Mouse (Mus musculus) gastrocnemius, postnatal 4 days (tissue): Measurements from ENCODE around the gene Zfhx3. TPM values are rescaled to one million over a fixed set of nuclear protein-coding genes. Genes with fewer than 3 reads are reported as not detected.

Experiments used
- DNase-seq, 2 experiments: peaks; one replicate each; pipeline ENCODE4 v3.0.0; 2021 to 2022; ENCODE audit warnings: low spot score in 2 of 2, mixed read lengths in 2 of 2
- total RNA-seq, 2 experiments: library from RNA; stranded (reverse); gene quantifications; 2 replicates each; pipeline ENCODE4 v1.2.3; 2021

Gene Zfhx3
- total RNA-seq, 2 experiments from 2014 or later: 15.9 to 16.0 TPM

DNA sequence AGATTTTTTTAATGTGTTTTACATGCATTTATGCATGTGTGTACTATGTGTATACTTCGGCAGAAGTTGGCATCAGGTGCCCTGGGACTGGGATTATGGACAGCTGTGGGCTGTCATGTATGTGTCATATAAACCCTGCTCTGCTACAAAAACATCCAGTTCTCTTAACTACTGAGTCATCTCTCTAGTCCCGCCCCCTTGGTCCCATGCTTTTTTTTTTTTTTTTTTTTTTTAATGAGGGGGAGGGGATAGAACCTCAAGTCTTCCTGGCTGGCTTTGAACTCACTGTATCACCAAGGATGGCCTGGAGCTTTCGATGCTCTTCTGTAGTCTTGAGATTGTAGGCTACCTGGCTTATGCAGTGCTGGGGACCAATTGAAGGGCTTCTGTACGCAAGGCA is 827.9 kb downstream of the Zfhx3 start:
- DNase-seq: no peak

GRCm38 (mm10) chr8:108773436-108773835 is 831.0 kb downstream of the Zfhx3 start:
- no peak for DNase-seq

DNA sequence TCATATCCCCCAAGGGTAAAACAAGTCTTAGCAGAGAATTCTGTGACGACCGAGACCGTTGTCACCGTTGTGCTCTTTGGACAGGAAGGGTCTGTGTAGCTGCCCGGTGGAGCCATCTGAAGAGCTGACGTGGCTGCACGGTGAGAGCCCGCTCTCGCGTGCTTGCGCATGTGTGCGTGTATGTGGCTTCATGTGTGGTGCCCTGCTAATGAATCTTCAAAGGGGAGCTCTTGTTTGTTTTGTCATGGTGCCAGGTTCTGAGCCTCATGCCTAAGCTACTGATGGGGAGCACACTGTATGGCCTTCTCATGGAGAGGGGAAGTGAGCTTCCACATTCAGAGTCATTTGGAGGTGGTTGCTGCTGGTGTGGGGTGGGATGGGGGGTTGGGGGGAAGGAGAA is 835.6 kb downstream of the Zfhx3 start:
- no peak for DNase-seq

DNA sequence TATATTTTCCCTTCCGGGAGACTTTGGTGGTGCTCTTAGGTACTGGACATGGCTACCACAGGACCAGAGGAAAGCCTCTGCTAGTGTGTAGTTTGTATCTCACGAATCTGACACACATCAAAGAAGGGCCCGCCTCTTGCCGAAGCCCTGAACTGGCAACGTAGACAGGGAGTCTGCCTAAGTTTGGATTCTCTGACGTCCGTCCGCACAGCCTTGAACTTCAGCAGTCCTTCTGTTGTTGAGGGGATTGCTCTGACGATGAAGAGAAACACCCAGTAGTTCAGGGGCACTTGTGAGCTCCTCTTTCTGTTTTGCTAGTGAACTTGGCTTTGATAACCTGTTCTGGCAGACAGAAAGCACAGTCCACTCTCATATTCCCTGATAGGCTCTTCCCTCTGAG is 836.1 kb downstream of the Zfhx3 start:
- DNase-seq: no peak

DNA sequence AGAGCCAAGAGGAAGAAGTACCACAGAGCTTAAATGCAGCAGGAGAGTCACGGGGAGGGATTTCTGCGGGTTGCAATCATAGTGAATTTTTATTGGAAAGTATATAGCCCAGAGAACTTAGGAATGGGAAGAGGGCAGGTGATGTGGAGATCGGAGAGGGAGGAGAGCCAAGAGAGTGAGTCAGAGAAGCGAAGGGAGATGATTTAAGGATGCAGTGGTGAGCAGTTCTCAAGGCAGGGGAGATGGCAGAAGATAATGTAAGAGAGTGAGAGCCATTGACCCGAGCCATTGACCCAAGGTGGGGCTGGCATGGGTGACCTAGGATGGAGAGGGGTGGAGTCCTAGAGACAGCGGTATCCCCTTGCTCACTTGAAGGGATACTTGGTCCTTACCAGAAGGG is 838.3 kb downstream of the Zfhx3 start:
- no peak for DNase-seq

GRCm38 (mm10) chr8:108781192-108781591 is 838.7 kb downstream of the Zfhx3 start:
- DNase-seq: no peak

GRCm38 (mm10) chr8:108783155-108783554 is 840.7 kb downstream of the Zfhx3 start:
- DNase-seq: no peak

DNA sequence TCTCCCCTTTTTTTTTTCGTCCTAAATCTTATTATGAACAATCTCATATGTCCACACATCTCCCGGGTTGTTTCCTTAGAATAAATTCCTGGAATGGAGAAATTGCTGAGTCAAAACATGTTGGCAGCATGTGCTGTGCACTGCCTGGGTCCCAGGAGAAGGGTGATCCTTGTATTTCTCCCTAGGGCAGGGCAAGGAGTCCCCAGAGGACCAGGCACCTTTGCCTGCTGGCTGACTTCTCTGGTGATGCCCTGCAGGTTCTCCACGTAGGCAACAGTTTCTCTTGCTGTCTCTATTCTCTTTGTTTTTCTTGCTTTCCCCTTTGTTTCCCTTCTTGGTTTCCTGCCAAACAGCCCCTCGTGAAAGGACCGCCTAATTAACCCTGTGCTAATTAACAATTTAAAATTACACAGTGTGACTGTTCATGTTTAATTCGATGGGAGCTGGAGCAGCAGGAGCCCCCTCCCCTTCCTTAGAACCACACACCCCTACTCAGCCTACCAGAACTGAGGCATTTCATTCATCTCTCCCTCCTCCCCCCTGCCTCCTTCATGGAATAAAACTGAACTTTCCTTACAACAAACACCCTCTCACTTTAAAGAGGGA is 845.8 kb downstream of the Zfhx3 start:
- no peak for DNase-seq

GRCm38 (mm10) chr8:108788762-108789157 is 846.3 kb downstream of the Zfhx3 start:
- DNase-seq: no peak

- peak in 1 of 2 experiments; percentile 75 for DNase-seq
Observed at GRCm38 (mm10) chr8:108790559-108791293, 848.3 kb downstream of the Zfhx3 start.

GRCm38 (mm10) chr8:108796076-108796475 is 853.6 kb downstream of the Zfhx3 start:
- no peak for DNase-seq

GRCm38 (mm10) chr8:108796882-108797281 is 854.4 kb downstream of the Zfhx3 start:
- no peak for DNase-seq

GRCm38 (mm10) chr8:108798012-108798411 is 855.6 kb downstream of the Zfhx3 start:
- DNase-seq: peak; percentile 83 to 92

DNA sequence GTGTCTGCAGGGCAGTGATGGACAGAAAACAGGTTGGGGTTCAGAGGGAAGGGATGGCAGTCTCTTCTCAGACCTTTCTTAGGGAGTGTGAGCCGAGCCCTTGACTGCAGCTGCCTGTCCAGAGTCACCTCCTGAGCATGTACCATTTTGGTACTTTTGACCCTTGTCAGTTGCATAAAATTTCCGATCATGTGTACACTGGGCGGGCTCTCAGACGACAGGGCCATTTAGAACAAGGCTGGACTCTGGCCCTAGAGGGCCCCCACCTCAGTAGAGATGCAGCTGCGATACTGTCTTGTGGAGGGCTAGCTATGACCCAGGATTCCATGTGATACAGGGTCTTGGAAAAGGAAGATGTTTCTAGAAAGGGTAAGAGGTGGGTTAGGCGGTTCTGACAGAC is 856.8 kb downstream of the Zfhx3 start:
- DNase-seq: no peak

DNA sequence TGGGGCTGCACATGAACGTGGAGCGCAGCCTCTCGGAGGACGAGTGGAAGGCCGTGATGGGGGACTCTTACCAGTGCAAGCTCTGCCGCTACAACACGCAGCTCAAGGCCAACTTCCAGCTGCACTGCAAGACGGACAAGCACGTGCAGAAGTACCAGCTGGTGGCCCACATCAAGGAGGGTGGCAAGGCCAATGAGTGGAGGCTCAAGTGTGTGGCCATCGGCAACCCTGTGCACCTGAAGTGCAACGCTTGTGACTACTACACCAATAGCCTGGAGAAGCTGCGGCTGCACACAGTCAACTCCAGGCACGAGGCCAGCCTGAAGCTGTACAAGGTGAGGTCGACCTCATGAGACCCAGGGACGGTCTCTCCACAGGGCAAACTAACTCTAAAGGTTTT is 857.9 kb downstream of the Zfhx3 start:
- DNase-seq: no peak

GRCm38 (mm10) chr8:108803017-108803416 is 860.6 kb downstream of the Zfhx3 start:
- no peak for DNase-seq

DNA sequence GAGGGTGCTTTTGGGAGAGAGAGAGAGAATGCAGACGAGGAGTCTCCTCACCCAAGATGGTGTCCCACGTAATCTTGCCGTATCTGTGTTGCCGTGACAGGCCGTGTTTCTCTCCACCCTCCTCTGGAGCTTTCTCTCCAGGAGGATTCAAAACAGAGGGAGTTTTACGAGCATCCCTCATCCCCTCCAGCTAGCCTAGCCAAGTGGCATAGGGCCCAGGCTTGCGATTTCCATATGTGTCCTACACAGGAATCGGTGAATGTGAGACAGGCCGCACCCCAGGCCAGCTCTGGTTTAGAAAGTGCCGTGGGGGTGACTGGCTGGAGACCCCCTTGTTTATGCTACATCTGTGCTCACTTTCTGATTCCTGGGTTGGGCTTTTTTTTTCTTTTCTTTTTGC is 869.2 kb downstream of the Zfhx3 start:
- peak; percentile 53 to 76 for DNase-seq

- DNase-seq: no peak
Observed at GRCm38 (mm10) chr8:108813375-108813774, 870.9 kb downstream of the Zfhx3 start.

- DNase-seq: no peak
Observed at GRCm38 (mm10) chr8:108819271-108819671, 876.8 kb downstream of the Zfhx3 start.

- no peak for DNase-seq
Observed at GRCm38 (mm10) chr8:108819826-108820225, 877.4 kb downstream of the Zfhx3 start.

DNA sequence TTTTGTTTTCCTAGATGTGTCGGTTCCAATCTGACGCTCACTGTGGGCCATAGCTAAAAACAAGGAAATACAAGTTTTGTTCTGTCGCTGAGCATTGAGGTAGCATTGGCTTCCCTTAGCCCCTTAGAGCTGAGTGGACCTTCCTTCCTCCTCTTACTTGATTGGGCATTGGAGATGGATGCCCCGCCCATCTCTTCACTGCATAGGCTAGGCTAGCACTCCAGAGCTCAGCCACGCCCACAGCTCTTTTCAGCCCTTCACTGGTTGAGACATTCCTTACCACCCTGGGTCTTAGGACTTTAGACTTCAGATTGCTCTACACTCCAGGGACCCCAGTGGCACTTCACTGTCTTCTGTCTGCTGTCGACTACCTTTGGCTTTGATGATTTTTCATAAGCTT is 878.2 kb downstream of the Zfhx3 start:
- DNase-seq: no peak

DNA sequence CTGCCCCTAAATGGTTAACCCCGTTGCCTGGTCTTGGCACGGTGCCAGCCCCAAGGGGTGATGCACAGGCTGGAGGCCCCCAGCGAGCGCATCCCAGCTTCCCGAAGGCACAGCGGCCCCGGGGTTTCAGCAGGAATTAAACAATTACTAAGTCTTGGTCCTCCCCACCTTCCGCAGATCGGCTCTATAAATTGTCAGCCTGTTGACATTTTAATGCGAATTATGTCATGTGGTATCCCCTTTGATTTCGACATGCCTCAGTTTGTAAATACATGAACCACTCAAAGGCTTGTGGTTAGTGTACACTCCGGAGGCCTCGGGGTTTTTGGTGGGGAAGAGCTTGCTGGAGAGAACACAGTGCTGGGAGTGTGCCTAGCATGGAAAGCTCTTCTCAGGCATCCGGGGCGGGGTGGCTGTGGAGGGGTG is 880.4 kb downstream of the Zfhx3 start:
- DNase-seq: no peak

- DNase-seq: no peak
Observed at GRCm38 (mm10) chr8:108824049-108824448, 881.6 kb downstream of the Zfhx3 start.
